Mouse (Mus musculus) adrenal gland, adult 8-10 months (tissue): ENCODE measurements around the gene Ankrd26. TPM values are rescaled to one million over a fixed set of nuclear protein-coding genes. Genes with fewer than 3 reads are reported as not detected.

ENCODE experiments used
- DNase-seq: peaks from one replicate; pipeline ENCODE4 v3.0.0; 2022
- total RNA-seq, 4 experiments: library from RNA; stranded (reverse); gene quantifications; 2 replicates each; pipeline ENCODE4 v1.2.4; 2022

Gene Ankrd26
- total RNA-seq, 4 experiments from 2014 or later, result 4.3 to 8.4 (median 6.1) TPM

GRCm38 (mm10) chr6:118478957-118479708 lies 82.9 kb downstream of the Ankrd26 start, which contains the start of gene Zfp9:
Gene Zfp9 (minus strand): TSS chr6:118479320.
- DNase-seq, result peak; percentile 83

- no peak for DNase-seq
Observed at GRCm38 (mm10) chr6:118477875-118478785, 83.9 kb downstream of the Ankrd26 start.

DNA sequence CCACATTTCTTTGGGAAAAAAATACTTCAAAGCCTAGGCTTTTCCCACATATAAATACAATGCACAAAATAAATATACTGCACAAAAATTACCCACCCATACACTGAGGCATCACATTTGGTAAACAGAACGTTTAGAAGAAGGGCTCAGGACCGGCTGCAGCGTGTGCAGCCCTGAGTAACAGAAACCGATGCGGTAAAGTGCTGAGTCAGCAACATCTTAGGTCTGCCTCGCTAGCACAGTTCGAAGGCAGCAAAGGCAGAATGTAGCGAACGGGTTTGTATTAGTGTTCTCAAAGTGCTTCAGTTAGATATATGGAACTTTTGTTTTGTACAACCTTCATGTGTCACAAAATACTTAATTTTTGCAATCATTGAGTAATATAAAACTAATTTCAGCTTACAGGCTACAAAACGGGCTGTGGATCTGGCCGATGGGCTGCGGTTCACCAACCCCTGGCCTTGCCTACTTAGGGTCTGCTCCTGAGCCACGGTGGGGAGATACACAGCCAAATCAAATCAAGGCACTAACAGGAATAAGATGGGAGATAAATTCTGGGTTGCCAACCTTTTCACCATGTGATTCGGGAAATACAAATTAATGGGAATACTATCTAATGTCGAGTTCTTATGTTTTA lies 99.8 kb downstream of the Ankrd26 start:
- no peak for DNase-seq

- DNase-seq, result no peak
Observed at GRCm38 (mm10) chr6:118457726-118458125, 104.3 kb downstream of the Ankrd26 start.

DNA sequence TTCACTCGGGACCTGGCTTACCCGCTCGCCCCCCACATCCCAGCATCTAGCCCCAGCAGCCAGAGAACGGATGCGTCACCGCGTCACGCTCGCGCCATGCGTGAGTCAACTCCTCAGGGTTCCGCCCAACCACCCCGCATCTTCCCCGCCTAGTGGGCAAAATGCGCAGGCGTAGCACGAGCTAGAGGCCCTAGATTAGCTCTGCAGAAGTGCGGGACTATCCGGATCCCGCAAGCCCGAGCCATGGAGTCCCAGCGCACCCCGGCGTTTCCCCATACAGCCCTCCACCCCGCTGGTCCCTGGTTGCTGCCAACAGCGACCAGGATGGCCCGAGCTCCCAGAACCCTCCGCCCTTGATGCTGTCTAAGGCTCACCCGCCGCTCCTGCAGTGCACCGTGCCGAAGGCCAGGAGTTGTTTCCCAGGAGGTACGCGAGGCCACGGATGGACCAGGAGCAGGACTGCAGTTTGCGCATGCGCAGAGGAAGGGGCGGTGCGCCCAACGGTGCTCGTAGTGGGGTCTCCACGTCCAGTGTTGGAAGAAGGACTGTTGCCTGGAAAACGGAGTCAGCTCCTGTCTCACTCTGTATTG lies 106.9 kb downstream of the Ankrd26 start, which contains the start of gene Zfp248:
TSS of gene Zfp248 (minus strand) at position 487 of the 590 bp plus-strand sequence.
- DNase-seq, result peak; percentile 86

DNA sequence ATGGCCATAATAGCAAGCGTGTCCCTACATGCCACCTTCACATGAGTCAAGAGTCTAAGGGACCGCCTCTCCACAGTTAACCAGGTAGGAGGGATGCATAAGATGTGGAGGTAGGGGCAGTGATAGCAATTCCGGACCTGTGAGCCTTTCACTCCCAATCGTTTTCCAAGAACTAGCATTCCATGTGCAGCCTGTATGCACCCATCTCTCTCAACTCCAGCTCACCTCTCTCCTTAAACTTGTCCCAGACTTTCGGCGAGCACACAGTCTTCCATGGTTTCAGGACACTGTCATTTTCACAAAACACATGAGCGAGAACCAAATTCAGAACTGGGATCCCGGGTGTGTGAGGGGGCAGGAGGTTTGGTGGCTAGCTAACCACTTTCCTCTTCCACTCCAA lies 107.6 kb downstream of the Ankrd26 start:
- DNase-seq, result no peak

Other genes starting within 250 kb of the Ankrd26 start
- gene Bms1, start 142.8 kb downstream of the Ankrd26 start, total RNA-seq, result 10 to 100 TPM; 23.4 to 33.2 (median 27.0) TPM
- gene Zfp248, start 106.7 kb downstream of the Ankrd26 start, total RNA-seq, result 1 to 10 TPM; 4.5 to 8.0 (median 5.9) TPM
- gene Zfp9, start 82.9 kb downstream of the Ankrd26 start, total RNA-seq, result 1 to 10 TPM; 5.0 to 8.2 (median 6.7) TPM